Mouse (Mus musculus) retina, postnatal 1 day (tissue): ENCODE data around the gene Shmt2.

ENCODE experiments used
- DNase-seq: peaks from one replicate; pipeline ENCODE4 v3.0.0-alpha.2; 2012

The Shmt2 gene

DNA sequence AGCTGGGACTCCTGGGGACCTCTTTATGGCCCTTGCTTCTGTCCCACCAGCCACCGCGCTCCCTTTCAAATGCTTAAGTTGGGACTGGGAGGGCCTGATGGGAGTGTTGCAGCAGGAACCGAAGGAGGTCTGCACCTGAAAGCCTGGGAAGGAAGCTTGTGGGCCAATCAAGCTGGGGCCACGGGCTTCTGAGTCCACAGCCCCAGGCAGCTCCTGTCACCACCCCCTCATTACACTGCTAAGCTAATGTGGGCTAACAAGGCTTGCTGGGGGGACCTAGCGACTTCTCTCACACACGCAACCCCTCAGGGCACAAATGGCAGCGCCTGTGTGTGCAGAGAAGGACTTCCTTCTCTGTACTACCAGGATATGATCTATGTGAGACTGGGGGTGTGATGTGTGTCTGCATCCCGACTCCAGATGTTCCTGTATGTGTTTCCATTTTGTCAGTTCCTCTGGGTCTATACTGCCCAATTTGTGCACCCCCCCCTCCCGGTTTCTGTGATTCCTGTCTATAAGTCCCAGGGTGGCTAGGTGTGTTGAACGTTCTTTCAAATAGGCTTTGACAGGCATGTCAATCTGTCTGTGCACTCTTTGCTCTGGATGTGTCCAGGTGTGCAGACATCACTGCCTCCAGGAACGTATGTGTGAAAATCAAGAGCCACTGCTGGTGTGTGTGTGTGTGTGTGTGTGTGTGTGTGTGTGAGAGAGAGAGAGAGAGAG is 11.2 kb downstream of the Shmt2 start:
- DNase-seq = peak; percentile 79

- peak; percentile 97 for DNase-seq
Observed at GRCm38 (mm10) chr10:127509837-127510701, 12.2 kb downstream of the Shmt2 start.

DNA sequence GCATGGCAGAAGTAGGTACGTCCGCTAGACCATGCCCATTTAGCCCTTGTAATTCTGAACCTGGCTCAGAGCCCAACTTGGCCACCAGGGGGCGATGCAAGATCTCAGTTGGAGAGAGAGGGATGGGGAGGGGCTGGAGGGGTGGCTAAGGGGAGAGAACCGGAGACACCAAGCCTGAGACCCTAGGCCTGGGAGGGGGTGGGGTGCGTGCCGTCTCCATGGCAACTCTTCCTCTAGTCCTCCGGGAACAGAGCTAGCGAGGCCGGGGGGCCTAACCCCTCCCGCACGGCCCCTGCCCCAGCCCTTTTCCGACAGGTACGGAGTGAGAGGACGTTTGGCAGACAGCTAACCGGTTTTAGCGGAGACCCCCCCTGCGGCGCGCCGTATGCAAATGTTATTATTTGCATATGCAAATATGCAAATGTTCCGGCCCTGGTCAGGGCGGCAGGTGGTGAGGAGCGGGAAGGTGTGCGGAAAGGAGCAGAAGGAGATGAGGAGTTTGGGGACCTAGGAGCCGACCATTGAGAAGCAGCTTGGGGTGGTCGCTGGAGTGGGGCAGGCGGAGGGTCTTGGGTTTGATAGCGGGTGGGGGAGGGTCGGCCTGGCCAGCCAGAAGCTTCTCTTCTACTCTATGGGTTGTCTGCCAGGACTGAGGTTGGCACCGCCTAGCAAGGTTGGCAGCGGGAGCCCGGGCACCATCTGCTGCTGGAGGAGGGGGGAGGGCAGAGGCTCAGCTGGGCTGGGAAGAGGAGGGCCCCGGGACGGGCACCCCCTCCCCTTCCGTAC is 13.0 kb downstream of the Shmt2 start:
- DNase-seq = peak; percentile 98

- peak; percentile 87 for DNase-seq
Observed at GRCm38 (mm10) chr10:127508239-127508638, 14.0 kb downstream of the Shmt2 start.

- DNase-seq = no peak
Observed at GRCm38 (mm10) chr10:127500894-127501893, 21.1 kb downstream of the Shmt2 start, which contains the start of gene Stac3. Stac3 (plus strand) TSS chr10:127501686.

GRCm38 (mm10) chr10:127500042-127500441 is 22.2 kb downstream of the Shmt2 start:
- DNase-seq = no peak

- peak; percentile 75 for DNase-seq
Observed at GRCm38 (mm10) chr10:127499516-127499915, 22.7 kb downstream of the Shmt2 start.

DNA sequence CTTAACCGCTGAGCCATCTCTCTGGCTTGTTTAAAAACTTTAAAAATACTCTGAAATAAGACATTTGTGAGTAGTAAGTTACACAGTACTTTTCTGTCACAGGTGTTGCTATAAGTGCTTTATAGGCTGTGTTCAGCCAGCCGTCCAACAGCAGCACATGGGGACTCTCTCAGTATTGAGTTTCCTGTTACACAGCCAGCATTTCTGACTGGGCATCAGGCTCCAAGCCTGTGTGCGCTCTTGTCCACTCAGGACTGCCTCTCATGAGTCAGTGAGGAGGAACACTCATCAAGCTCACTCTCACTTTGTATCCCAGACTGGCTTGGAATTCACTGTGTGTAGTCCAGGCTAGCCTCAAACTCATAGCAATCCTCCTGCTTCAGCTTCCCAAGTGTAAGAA is 26.1 kb downstream of the Shmt2 start:
- no peak for DNase-seq

- DNase-seq = no peak
Observed at GRCm38 (mm10) chr10:127492118-127492517, 30.1 kb downstream of the Shmt2 start.

GRCm38 (mm10) chr10:127491128-127491512 is 31.1 kb downstream of the Shmt2 start:
- no peak for DNase-seq

DNA sequence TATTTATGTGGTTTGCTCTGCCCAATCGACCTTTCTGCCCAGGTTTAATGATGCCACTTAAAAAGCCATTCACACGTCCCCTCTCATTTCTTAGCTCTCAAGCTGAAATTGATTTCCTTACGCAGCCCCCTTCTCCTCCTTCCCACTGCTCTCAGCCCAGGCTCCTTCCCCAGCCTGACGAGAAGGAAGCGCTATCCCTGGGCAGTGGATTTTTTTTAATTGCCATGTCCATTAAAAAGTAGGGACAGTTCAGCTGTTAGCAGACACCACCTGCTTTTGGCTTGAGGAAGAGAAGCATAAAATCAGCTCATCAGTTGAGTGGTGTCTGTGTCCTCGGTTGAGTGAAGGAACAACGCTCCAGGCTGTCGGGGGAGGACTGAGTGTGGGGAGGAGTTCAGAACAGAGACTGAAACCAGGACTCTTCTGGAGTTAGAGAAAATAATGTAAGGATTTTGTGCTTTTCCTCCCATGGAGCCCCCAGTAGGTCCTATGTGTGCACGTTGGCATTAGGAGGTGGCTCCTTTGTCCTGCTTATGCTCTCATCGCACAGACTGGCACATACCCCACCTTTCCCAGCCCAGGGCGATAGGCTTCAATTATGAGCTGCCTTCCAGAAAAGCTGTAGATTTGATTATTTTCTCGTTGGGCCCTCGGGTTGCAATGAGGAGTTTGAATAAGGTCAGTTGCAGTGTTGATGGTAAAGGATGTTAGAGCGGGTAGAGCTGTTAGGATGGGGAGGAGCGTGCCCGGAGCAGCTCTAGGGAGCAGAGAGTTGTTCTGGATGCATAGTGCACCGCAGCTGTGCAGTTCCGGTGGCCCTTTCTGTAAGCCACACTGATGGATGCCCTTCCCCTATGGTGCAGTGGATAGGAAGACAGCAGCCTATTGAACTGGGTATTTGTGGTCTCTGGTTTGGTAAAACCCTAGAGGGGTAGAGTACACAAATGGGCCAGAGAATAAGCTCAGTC is 31.8 kb downstream of the Shmt2 start:
- peak; percentile 47 for DNase-seq

- no peak for DNase-seq
Observed at GRCm38 (mm10) chr10:127488856-127489255, 33.4 kb downstream of the Shmt2 start.

- no peak for DNase-seq
Observed at GRCm38 (mm10) chr10:127485235-127485634, 37.0 kb downstream of the Shmt2 start.

- no peak for DNase-seq
Observed at GRCm38 (mm10) chr10:127480833-127481813, 41.1 kb downstream of the Shmt2 start.

DNA sequence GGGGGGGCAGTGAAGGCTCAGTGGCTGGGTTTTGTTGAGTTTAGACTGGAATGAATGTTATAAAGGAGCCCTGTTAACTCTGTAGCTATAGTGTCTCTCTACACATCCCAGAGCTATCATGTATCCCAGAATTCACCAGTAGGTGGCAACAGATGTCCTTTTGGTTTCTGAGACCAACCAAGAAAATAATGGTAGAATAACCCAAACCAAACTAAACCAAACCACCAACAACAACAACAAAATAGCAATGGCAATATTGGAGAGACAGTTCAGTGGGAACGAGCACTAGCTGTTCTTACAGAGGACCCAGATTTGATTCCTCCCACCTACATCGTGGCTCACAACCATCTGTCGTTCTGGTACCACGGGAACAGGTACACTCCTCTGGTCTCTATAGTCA is 43.1 kb downstream of the Shmt2 start:
- peak; percentile 65 for DNase-seq

DNA sequence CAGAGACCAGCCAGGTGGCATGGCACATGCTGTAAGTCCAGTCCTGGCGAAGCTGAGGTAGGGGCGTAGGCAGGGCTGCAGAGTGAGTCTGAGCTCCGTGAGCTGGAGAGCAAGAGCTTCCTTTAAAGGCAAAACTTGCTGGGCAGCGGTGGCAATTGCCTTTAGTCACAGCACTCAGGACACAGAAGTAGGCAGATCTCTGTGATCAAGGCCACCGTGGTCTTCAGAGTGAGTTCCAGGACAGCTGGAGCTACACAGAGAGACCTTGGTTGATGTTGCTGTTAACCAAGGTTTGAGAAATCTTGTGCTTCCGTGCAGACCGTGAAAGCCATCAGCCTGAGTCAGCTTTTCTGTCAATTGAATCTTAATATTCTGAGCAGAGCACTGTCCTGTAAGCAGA is 44.9 kb downstream of the Shmt2 start:
- no peak for DNase-seq

DNA sequence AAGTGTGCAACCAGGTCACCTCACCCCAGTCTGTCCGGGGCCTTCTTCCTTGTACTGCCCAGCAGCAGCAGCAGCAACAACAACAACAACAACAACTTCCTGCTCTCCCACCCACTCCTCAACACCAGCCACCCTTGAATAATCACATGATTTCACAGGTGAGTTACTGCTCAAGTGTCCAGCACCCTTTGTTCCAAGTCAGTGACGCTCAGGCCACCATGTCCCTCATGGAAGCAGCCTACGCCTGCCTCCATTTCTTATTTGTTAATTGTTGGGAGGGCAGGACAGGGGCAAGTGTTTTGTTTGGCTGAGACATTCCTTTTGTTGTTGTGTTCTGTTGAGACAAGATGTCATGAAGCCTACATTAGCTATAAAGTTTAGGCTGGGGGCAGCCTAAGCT is 45.7 kb downstream of the Shmt2 start:
- no peak for DNase-seq

DNA sequence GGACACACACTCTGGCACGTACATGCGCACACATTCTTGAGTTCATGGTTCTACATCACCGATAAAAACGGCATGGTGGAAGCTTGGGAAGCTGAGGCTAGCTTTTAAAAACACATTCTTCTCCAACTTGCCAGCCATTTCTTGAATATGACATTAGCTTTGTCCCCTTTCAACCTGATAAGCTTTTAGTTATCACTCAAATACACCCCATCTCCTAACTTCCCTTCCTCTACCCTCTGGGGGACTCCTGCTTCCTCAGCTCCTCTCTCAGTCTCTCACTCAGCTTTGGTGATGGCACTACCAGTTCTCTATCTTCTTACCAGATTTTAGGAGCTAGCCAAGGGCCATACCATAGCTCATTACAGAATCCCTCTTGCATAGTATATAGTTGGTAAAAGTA is 47.1 kb downstream of the Shmt2 start:
- no peak for DNase-seq

GRCm38 (mm10) chr10:127472722-127473121 is 49.5 kb downstream of the Shmt2 start:
- no peak for DNase-seq
